Mouse (Mus musculus): ENCODE measurements around the gene Cxcr5. TPM values are rescaled to one million over a fixed set of nuclear protein-coding genes. Genes with fewer than 3 reads are reported as not detected.

Gene Cxcr5
- polyA plus RNA-seq, 1 experiment: not detected

GRCm38 (mm10) chr9:44600801-44601200 is 39.1 kb upstream of the Cxcr5 start:
- Histone ChIP-seq H3K36me3 (replicated peaks; ENCODE audit: low read length) (peaks cover 27% of the 10 kb centered on the region), H3K27me3 (replicated peaks) (no peaks in the 10 kb centered on the region), H3K4me3 (replicated peaks) (no peak overlapping the region), H3K9me3 (no peaks in the 10 kb centered on the region), H3K4me1 (peaks cover 28% of the 10 kb centered on the region)
- no peak for TF ChIP-seq GATA1 (IDR thresholded peaks at IDR 0.05; ENCODE audit: borderline replicate concordance, low read length)

- no peak for TF ChIP-seq GATA1 (IDR thresholded peaks at IDR 0.05; ENCODE audit: borderline replicate concordance, low read length)
- no peak for TF ChIP-seq FLI1 (IDR thresholded peaks at IDR 0.05; ENCODE audit: low read length)
- Histone ChIP-seq H3K4me1 (peaks cover 33% of the 10 kb centered on the region), H3K4me3 (replicated peaks) (no peak overlapping the region), H3K36me3 (replicated peaks; ENCODE audit: low read length) (peaks cover 27% of the 10 kb centered on the region), H3K9me3 (no peaks in the 10 kb centered on the region), H3K27me3 (replicated peaks) (no peaks in the 10 kb centered on the region)
Measured at GRCm38 (mm10) chr9:44599616-44600015, 37.9 kb upstream of the Cxcr5 start.

- Histone ChIP-seq H3K4me3 (replicated peaks) (no peak overlapping the region), H3K9me3 (no peaks in the 10 kb centered on the region), H3K36me3 (replicated peaks; ENCODE audit: low read length) (peaks cover 27% of the 10 kb centered on the region), H3K27me3 (replicated peaks) (no peaks in the 10 kb centered on the region), H3K4me1 (peaks cover 37% of the 10 kb centered on the region)
- TF ChIP-seq GATA1 (IDR thresholded peaks at IDR 0.05; ENCODE audit: borderline replicate concordance, low read length): no peak
- no peak for TF ChIP-seq FLI1 (IDR thresholded peaks at IDR 0.05; ENCODE audit: low read length)
Measured at GRCm38 (mm10) chr9:44598899-44599495, 37.3 kb upstream of the Cxcr5 start.

- TF ChIP-seq GATA1 (IDR thresholded peaks at IDR 0.05; ENCODE audit: borderline replicate concordance, low read length) (no peak), FLI1 (IDR thresholded peaks at IDR 0.05; ENCODE audit: low read length) (no peak)
- Histone ChIP-seq H3K4me1 (peaks cover 45% of the 10 kb centered on the region), H3K27me3 (replicated peaks) (no peaks in the 10 kb centered on the region)
Measured at GRCm38 (mm10) chr9:44597742-44598141, 36.1 kb upstream of the Cxcr5 start.

GRCm38 (mm10) chr9:44595537-44595930 is 33.9 kb upstream of the Cxcr5 start:
- Histone ChIP-seq H3K27me3 (replicated peaks) (no peaks in the 10 kb centered on the region), H3K4me3 (replicated peaks) (no peak overlapping the region), H3K36me3 (replicated peaks; ENCODE audit: low read length) (peaks cover 19% of the 10 kb centered on the region), H3K9me3 (peaks cover 7% of the 10 kb centered on the region), H3K4me1 (peaks cover 53% of the 10 kb centered on the region)
- TF ChIP-seq FLI1 (IDR thresholded peaks at IDR 0.05; ENCODE audit: low read length): no peak
- TF ChIP-seq GATA1 (IDR thresholded peaks at IDR 0.05; ENCODE audit: borderline replicate concordance, low read length): no peak

More at GRCm38 (mm10) chr9:44597742-44598141, 36.1 kb upstream of the Cxcr5 start:
- Histone ChIP-seq H3K36me3 (replicated peaks; ENCODE audit: low read length) (peaks cover 29% of the 10 kb centered on the region), H3K4me3 (replicated peaks) (no peak overlapping the region), H3K9me3 (peaks cover 3% of the 10 kb centered on the region)

GRCm38 (mm10) chr9:44594901-44595536 is 33.3 kb upstream of the Cxcr5 start:
- Histone ChIP-seq H3K9me3 (peaks cover 7% of the 10 kb centered on the region), H3K36me3 (replicated peaks; ENCODE audit: low read length) (peaks cover 16% of the 10 kb centered on the region), H3K4me3 (replicated peaks) (no peak overlapping the region), H3K4me1 (peaks cover 51% of the 10 kb centered on the region), H3K27me3 (replicated peaks) (no peaks in the 10 kb centered on the region)
- TF ChIP-seq GATA1 (IDR thresholded peaks at IDR 0.05; ENCODE audit: borderline replicate concordance, low read length) (no peak), FLI1 (IDR thresholded peaks at IDR 0.05; ENCODE audit: low read length) (no peak)

GRCm38 (mm10) chr9:44593886-44594285 is 32.2 kb upstream of the Cxcr5 start:
- TF ChIP-seq FLI1 (IDR thresholded peaks at IDR 0.05; ENCODE audit: low read length) (no peak), GATA1 (IDR thresholded peaks at IDR 0.05; ENCODE audit: borderline replicate concordance, low read length) (no peak)
- no peak overlapping the region for H3K4me3 ChIP-seq (replicated peaks)
- peaks cover 7% of the 10 kb centered on the region for H3K36me3 ChIP-seq (replicated peaks; ENCODE audit: low read length)
- no peaks in the 10 kb centered on the region for H3K27me3 ChIP-seq (replicated peaks)
- H3K4me1 ChIP-seq: peaks cover 49% of the 10 kb centered on the region
- peaks cover 7% of the 10 kb centered on the region for H3K9me3 ChIP-seq

- no peaks in the 10 kb centered on the region for H3K27me3 ChIP-seq (replicated peaks)
- peaks cover 7% of the 10 kb centered on the region for H3K9me3 ChIP-seq
- no peak for TF ChIP-seq FLI1 (IDR thresholded peaks at IDR 0.05; ENCODE audit: low read length)
- TF ChIP-seq GATA1 (IDR thresholded peaks at IDR 0.05; ENCODE audit: borderline replicate concordance, low read length): no peak
- peaks cover 5% of the 10 kb centered on the region for H3K36me3 ChIP-seq (replicated peaks; ENCODE audit: low read length)
- no peak overlapping the region for H3K4me3 ChIP-seq (replicated peaks)
- peaks cover 53% of the 10 kb centered on the region for H3K4me1 ChIP-seq
Measured at GRCm38 (mm10) chr9:44593221-44593620, 31.5 kb upstream of the Cxcr5 start.

- no peak overlapping the region for H3K4me3 ChIP-seq (replicated peaks)
- TF ChIP-seq GATA1 (IDR thresholded peaks at IDR 0.05; ENCODE audit: borderline replicate concordance, low read length): no peak
- TF ChIP-seq FLI1 (IDR thresholded peaks at IDR 0.05; ENCODE audit: low read length): no peak
- H3K4me1 ChIP-seq: peaks cover 46% of the 10 kb centered on the region
- peaks cover 7% of the 10 kb centered on the region for H3K9me3 ChIP-seq
- H3K27me3 ChIP-seq (replicated peaks): peaks cover 2% of the 10 kb centered on the region
- peaks cover 5% of the 10 kb centered on the region for H3K36me3 ChIP-seq (replicated peaks; ENCODE audit: low read length)
Measured at GRCm38 (mm10) chr9:44591595-44592188, 30.0 kb upstream of the Cxcr5 start.

- H3K27me3 ChIP-seq (replicated peaks): peaks cover 3% of the 10 kb centered on the region
- TF ChIP-seq FLI1 (IDR thresholded peaks at IDR 0.05; ENCODE audit: low read length): no peak
- TF ChIP-seq GATA1 (IDR thresholded peaks at IDR 0.05; ENCODE audit: borderline replicate concordance, low read length): no peak
- no peak overlapping the region for H3K4me3 ChIP-seq (replicated peaks)
- peaks cover 44% of the 10 kb centered on the region for H3K4me1 ChIP-seq
- H3K36me3 ChIP-seq (replicated peaks; ENCODE audit: low read length): peaks cover 5% of the 10 kb centered on the region
- H3K9me3 ChIP-seq: peaks cover 7% of the 10 kb centered on the region
Measured at GRCm38 (mm10) chr9:44590969-44591368, 29.3 kb upstream of the Cxcr5 start.

All from megakaryocyte, embryonic 14.5 days (primary cell).